Mouse (Mus musculus) T-helper 17 cell (primary cell): Measurements from ENCODE around the gene Spint3.

Source experiments
- in situ Hi-C, 2 experiments: fragments of 300-600 bp; cut with MboI, MseI; formaldehyde crosslinking; loops; 1 replicate in 1 of 2; 2 replicates in 1 of 2; pipeline ENCODE4 v1.15.1; 2025; ENCODE audit warnings: high pct_unique_total_duplicates in 2 of 2

Spint3 gene

GRCm38 (mm10) chr2:164550895-164551269, 22.4 kb downstream of the Spint3 start:
- in situ Hi-C loops: no loop called here

DNA sequence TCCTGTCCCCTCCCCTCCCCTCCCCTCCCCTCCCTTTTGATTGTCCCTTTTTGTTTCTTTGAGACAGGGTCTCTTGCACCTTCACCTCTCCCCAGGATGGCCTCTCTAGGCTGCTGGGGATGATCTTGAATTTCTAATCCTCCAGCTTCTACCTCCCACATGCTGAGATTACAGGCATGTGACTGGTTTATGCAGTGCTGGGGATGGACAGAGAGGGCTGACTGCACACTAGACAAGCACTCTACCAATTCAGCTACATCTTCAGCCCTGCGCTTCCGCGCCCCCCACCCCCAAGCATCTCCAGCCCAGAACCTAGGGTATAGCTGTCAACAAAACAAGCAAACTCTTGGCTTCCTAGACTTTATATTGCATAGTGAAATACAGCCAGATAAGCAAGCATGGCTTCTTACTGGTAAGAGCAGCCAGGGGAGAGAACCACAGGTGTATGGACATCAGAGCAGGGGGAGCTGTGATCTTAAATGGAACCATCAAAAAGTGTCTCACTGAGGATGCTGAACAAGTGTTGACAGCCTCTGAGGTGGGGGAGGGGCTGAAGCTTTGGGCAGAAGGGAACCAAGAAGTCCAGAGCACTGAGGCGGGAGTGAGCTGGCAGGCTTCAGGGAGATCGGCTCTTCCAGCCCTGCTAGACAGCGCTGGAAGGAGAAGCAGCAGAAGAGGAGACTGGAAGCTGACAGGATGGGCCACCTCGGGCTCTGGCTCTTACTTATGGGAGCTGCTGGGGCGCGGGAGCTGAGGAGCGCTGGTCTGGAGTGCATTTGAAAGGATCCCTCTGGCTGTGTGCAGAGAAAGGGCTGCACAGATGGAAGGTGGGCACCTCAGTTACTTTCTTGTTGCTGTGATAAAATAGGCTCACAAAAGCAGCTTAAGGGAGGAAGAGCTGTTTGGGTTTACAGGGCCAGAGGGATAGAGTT, 23.0 kb downstream of the Spint3 start:
- in situ Hi-C loops: no loop called here

DNA sequence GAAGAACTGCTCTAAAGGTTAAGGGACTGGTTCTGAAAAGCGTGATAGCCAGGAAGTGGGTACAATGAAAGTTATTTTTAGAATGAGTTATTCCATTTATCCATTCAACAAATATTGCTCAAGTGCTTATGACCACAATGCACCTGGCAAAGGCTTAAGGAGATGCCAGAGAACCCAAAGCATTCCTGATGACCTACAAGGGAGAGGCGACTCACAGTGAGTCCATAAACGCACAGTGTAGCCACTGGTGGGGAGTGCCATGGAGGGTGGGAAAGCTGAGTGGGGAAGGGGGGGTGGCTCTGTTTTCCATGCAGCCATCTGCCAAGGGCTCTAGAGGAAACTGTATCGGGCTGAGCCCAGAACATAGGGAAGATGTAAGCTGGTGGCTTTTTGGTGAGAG, 23.9 kb downstream of the Spint3 start:
- in situ Hi-C loops: no loop called here

DNA sequence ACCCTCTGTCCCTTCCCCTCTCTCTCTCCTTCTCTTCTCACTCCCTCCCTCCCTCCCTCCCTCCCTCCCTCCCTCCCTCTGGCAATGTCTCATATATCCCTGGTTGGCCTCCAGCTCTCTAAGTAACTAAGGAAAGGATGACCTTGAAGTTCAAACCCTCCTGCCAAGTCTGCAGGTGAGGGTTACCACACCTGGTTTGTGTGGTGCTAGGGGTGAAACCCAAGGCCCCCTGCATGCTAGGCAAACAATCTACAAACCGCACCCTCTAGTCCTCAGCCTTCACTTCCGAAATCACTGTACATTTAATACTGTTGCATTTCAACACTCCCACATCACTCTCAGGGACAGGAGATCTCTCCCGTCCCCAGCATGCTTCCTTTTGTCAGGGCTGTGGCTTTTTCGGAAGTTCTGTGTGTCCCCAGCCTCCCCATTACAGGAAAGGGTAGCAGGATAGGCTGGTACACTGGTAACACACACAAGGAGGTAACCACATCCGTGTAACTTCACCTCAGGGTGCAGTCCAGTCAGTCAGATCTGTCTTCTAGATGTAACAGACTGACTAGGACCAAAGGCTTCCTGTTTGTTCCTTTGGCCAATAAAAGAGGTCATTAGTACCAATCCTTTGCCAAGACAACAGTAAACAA, 28.7 kb downstream of the Spint3 start:
- in situ Hi-C loops: no loop called here

GRCm38 (mm10) chr2:164543745-164544144, 29.5 kb downstream of the Spint3 start:
- in situ Hi-C loops: no loop called here

DNA sequence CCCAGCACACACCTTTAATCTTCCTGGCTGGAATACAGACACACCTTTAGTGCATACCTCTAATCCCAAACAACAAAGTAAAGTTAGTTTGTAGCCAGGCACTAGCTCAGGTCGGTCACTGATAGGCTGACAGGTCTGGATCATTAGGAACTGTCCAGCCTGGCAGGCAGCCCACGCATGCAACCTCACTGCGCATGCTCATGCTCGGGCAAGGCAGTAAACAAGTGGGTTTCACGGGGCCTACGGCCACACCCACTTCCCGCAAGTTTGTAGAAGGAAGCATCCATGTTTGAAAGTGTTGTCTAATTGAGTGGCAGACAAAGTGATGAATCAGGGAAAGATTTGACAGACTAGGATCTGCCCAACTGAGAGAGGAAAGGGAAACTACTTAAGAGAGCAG, 30.7 kb downstream of the Spint3 start:
- in situ Hi-C loops: no loop called here

- in situ Hi-C loops: no loop called here
Observed at GRCm38 (mm10) chr2:164542132-164542531, 31.1 kb downstream of the Spint3 start.

- in situ Hi-C loops: no loop called here
Observed at GRCm38 (mm10) chr2:164540652-164541427, 32.4 kb downstream of the Spint3 start.

DNA sequence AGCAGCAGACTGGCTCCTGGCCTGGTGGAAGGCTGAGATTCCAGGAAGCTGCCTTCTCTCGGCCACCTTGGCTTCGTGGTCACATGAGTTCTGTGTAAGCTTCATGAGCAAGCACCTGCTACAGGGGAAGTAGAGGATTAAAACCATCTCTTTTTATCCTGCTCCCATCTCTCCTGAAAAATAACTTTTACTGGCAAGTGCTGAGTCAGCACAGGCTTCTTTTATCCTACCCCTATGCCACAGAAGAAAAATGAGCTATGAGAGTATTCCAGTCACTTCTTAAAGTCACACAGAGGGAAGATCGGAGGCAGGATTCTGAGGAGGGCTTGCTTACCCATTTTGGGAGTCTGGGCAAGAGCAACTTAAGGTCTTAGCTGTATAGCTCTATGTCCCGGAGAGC, 36.3 kb downstream of the Spint3 start:
- in situ Hi-C loops: no loop called here

GRCm38 (mm10) chr2:164534315-164534714, 38.9 kb downstream of the Spint3 start:
- in situ Hi-C loops: no loop called here

- in situ Hi-C loops: no loop called here
Observed at GRCm38 (mm10) chr2:164531169-164531568, 42.1 kb downstream of the Spint3 start.

DNA sequence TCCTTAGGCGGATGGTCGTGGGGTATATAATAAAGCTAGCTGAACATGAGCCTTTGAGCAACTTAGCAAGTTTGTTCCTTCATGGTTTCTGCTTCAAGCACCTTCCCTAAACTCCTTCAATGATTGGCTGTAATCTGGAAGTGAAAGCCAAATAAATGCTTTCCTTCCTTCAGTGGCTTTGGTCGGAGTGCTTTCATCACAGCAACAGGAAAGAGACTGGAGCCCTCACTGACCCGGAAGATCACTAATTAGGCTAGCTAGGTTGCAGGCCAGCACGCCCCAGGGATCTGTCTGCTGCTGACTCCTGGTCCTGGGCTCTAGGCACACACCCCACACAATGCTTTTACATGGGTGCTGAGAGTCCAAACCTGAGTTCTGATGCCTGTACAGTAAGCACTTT, 44.7 kb downstream of the Spint3 start:
- in situ Hi-C loops: loop anchor here (5.0 to 10.0 kb wide), 3 partner anchors 71 to 1736 kb away; partner anchors contain the start of gene Sys1 (in 1 of the 2)

DNA sequence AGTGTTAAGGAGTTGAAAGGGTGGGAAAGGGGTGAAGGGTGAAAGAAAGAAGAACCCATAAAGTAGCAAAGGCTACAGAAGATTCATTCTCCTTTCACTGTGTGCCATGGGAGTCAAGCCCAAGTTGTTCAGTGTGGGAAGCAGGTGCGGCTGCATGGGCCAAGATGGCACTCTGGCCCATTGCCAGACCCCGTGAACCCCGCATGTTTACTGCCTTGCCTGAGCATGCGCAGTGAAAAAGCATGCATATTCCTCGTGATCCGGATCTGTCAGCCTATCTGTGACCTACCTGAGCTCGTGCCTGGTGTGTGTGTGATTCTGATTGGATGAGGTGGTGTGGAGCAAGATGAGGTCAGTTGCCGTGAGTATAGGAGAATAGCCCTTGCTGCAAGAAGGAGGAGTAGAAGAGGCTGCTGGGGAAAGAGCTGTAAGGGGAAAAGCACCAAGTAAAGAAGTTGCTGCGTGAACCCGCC, 49.9 kb downstream of the Spint3 start:
- in situ Hi-C loops: loop anchor here in 1 of 2 experiments (10.0 kb wide), 1 partner anchor 1741 kb away; no protein-coding TSS in a partner anchor

GRCm38 (mm10) chr2:164522280-164522679, 51.0 kb downstream of the Spint3 start:
- in situ Hi-C loops: loop anchor here in 1 of 2 experiments (10.0 kb wide), 1 partner anchor 1743 kb away; no protein-coding TSS in a partner anchor

GRCm38 (mm10) chr2:164521841-164522240, 51.4 kb downstream of the Spint3 start:
- in situ Hi-C loops: loop anchor here in 1 of 2 experiments (10.0 kb wide), 1 partner anchor 1743 kb away; no protein-coding TSS in a partner anchor

DNA sequence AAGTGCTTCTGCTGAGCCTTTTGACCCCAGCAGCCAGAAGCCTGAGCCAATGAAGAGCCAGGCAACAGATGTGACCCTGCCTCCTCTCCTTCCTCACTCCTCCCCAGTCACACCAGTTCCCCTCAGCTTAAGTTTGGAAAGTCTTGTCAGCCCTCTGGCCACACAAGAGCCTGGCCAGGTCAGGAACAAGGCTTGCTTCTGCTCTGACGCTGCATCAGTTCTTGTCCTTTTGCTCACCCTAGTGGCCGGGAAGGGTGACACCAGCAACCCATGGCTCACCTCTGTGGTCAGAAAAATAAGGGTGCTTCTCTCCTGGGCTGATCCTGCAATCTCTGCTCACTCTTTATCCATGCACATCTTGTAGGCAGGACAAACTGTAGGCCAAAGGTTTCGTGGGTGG, 52.5 kb downstream of the Spint3 start:
- in situ Hi-C loops: loop anchor here in 1 of 2 experiments (10.0 kb wide), 1 partner anchor 1744 kb away; no protein-coding TSS in a partner anchor
